Mouse (Mus musculus) neural tube, embryonic 15.5 days (tissue): ENCODE results near the gene Pacsin2. TPM values are rescaled to one million over a fixed set of nuclear protein-coding genes. Genes with fewer than 3 reads are reported as not detected.
A peak's percentile ranks its signal among the peaks of the same experiment; 100 is the strongest.

Experiments used
- ATAC-seq: fragments of 200-750 bp; cut with Nextera tagmentation; 2 replicates; pipeline ENCODE4 v1.8.0; 2017; ENCODE audit warnings: mild to moderate bottlenecking, moderate TSS enrichment, moderate library complexity; ENCODE audit not compliant: low FRiP score
- H3K27ac ChIP-seq: fragments of 300-500 bp; sonication (generic); replicated peaks from 2 replicates; pipeline ENCODE4 v1.5.1; 2015; ENCODE audit warnings: mild to moderate bottlenecking, inconsistent platforms
- H3K27me3 ChIP-seq: fragments of 300-500 bp; sonication (generic); replicated peaks from 2 replicates; pipeline ENCODE4 v1.6.1; 2015; ENCODE audit warnings: inconsistent platforms
- H3K36me3 ChIP-seq: fragments of 300-500 bp; sonication (generic); 2 replicates; pipeline ENCODE4 v1.6.1; 2015; ENCODE audit warnings: inconsistent platforms
- H3K4me1 ChIP-seq: fragments of 300-500 bp; sonication (generic); 2 replicates; pipeline ENCODE4 v1.6.1; 2015; ENCODE audit warnings: inconsistent platforms
- H3K4me2 ChIP-seq: fragments of 300-500 bp; sonication (generic); 2 replicates; pipeline ENCODE4 v1.6.1; 2015; ENCODE audit warnings: inconsistent platforms, mild to moderate bottlenecking, moderate library complexity
- H3K4me3 ChIP-seq: fragments of 300-500 bp; sonication (generic); replicated peaks from 2 replicates; pipeline ENCODE4 v1.5.1; 2015; ENCODE audit warnings: mild to moderate bottlenecking, inconsistent platforms
- H3K9ac ChIP-seq: fragments of 300-500 bp; sonication (generic); replicated peaks from 2 replicates; pipeline ENCODE4 v1.6.1; 2015; ENCODE audit warnings: mild to moderate bottlenecking, inconsistent platforms
- H3K9me3 ChIP-seq: fragments of 300-500 bp; sonication (generic); replicated peaks from 2 replicates; pipeline ENCODE4 v1.6.1; 2016; ENCODE audit warnings: inconsistent platforms
- WGBS: fragments of 180-500 bp; shearing (Covaris S2); methylation state at CpG from one replicate; pipeline ENCODE4 v1.1.7; 2015; ENCODE audit warnings: mixed read lengths; 5-methylcytosine and 5-hydroxymethylcytosine counted together
- polyA plus RNA-seq: library from polyadenylated mRNA; unstranded; fragments of >200 nt; fragmentation: Nextera tagmentation; extraction: Ambion mirVana; gene quantifications from 2 replicates; pipeline ENCODE4 v1.2.1, GENCODE M21; 2015

Gene Pacsin2
- polyA plus RNA-seq, 1 experiment from 2014 or later: 25.2 TPM

GRCm38 (mm10) chr15:83430419-83430818, 34.0 kb downstream of the Pacsin2 start:
- no peaks in the 10 kb centered on the region for H3K36me3 ChIP-seq
- no peaks in the 10 kb centered on the region for H3K27me3 ChIP-seq
- no peak overlapping the region for H3K4me2 ChIP-seq
- no peak overlapping the region for H3K4me3 ChIP-seq
- no peaks in the 10 kb centered on the region for H3K9me3 ChIP-seq
- H3K9ac ChIP-seq: no peak overlapping the region
- no peak overlapping the region for H3K27ac ChIP-seq
- ATAC-seq: no peak
- peaks cover 8% of the 10 kb centered on the region; the same call in 1 of the 2 replicates for H3K4me1 ChIP-seq
- 64% methylated on average over 7 of the region's 7 CpGs for WGBS

GRCm38 (mm10) chr15:83428586-83428985, 35.8 kb downstream of the Pacsin2 start:
- Histone ChIP-seq H3K27ac (no peak overlapping the region), H3K36me3 (no peaks in the 10 kb centered on the region), H3K27me3 (no peaks in the 10 kb centered on the region), H3K9me3 (no peaks in the 10 kb centered on the region), H3K9ac (no peak overlapping the region), H3K4me1 (peaks cover 8% of the 10 kb centered on the region; the same call in 1 of the 2 replicates), H3K4me3 (no peak overlapping the region), H3K4me2 (no peak overlapping the region)
- no peak for ATAC-seq
- WGBS: 90% methylated on average over 1 of the region's 1 CpGs

- Histone ChIP-seq H3K27me3 (no peaks in the 10 kb centered on the region), H3K4me1 (peaks cover 6% of the 10 kb centered on the region; the same call in 1 of the 2 replicates), H3K4me2 (no peak overlapping the region), H3K9ac (no peak overlapping the region), H3K9me3 (no peaks in the 10 kb centered on the region), H3K4me3 (no peak overlapping the region), H3K27ac (no peak overlapping the region), H3K36me3 (no peaks in the 10 kb centered on the region)
- WGBS: 85% methylated on average over 9 of the region's 9 CpGs
- ATAC-seq: no peak
These were observed 36.9 kb downstream of the Pacsin2 start for GRCm38 (mm10) chr15:83427294-83428163.

- Histone ChIP-seq H3K9ac (no peak overlapping the region), H3K9me3 (no peaks in the 10 kb centered on the region), H3K4me3 (no peak overlapping the region), H3K27me3 (no peaks in the 10 kb centered on the region), H3K36me3 (no peaks in the 10 kb centered on the region), H3K4me1 (peaks cover 5% of the 10 kb centered on the region; the same call in 1 of the 2 replicates), H3K27ac (peak overlapping the region; percentile 1; the same call in 1 of the 2 replicates), H3K4me2 (no peak overlapping the region)
- ATAC-seq: no peak
- 41% methylated on average over 5 of the region's 5 CpGs for WGBS
These were observed 38.6 kb downstream of the Pacsin2 start for GRCm38 (mm10) chr15:83425794-83426193.

GRCm38 (mm10) chr15:83425277-83425676, 39.1 kb downstream of the Pacsin2 start:
- no peak for ATAC-seq
- no peaks in the 10 kb centered on the region for H3K9me3 ChIP-seq
- no peak overlapping the region for H3K4me2 ChIP-seq
- H3K9ac ChIP-seq: no peak overlapping the region
- no peak overlapping the region for H3K4me3 ChIP-seq
- H3K4me1 ChIP-seq: peaks cover 5% of the 10 kb centered on the region; the same call in 1 of the 2 replicates
- WGBS: 72% methylated on average over 4 of the region's 4 CpGs
- no peaks in the 10 kb centered on the region for H3K36me3 ChIP-seq
- no peaks in the 10 kb centered on the region for H3K27me3 ChIP-seq
- no peak overlapping the region for H3K27ac ChIP-seq

- H3K27me3 ChIP-seq: no peaks in the 10 kb centered on the region
- peaks cover 5% of the 10 kb centered on the region; the same call in 1 of the 2 replicates for H3K4me1 ChIP-seq
- WGBS: 79% methylated on average over 5 of the region's 5 CpGs
- no peak overlapping the region for H3K27ac ChIP-seq
- ATAC-seq: no peak
- no peaks in the 10 kb centered on the region for H3K36me3 ChIP-seq
- H3K9ac ChIP-seq: no peak overlapping the region
- H3K4me3 ChIP-seq: no peak overlapping the region
- H3K9me3 ChIP-seq: no peaks in the 10 kb centered on the region
- H3K4me2 ChIP-seq: no peak overlapping the region
These were observed 40.6 kb downstream of the Pacsin2 start for GRCm38 (mm10) chr15:83423589-83424384.

GRCm38 (mm10) chr15:83422299-83422981, 42.0 kb downstream of the Pacsin2 start:
- ATAC-seq: no peak
- no peak overlapping the region for H3K27ac ChIP-seq
- no peak overlapping the region for H3K4me2 ChIP-seq
- no peaks in the 10 kb centered on the region for H3K27me3 ChIP-seq
- H3K36me3 ChIP-seq: no peaks in the 10 kb centered on the region
- no peak overlapping the region for H3K4me3 ChIP-seq
- WGBS: 91% methylated on average over 15 of the region's 15 CpGs
- no peaks in the 10 kb centered on the region for H3K9me3 ChIP-seq
- H3K4me1 ChIP-seq: peaks cover 6% of the 10 kb centered on the region; the same call in 1 of the 2 replicates
- no peak overlapping the region for H3K9ac ChIP-seq

GRCm38 (mm10) chr15:83419562-83419961, 44.8 kb downstream of the Pacsin2 start:
- Histone ChIP-seq H3K27me3 (no peaks in the 10 kb centered on the region), H3K4me1 (0 out of 2 replicates have a peak, but pooled peaks cover 5% of the 10 kb centered on the region), H3K9ac (no peak overlapping the region), H3K4me3 (no peak overlapping the region), H3K27ac (no peak overlapping the region), H3K36me3 (no peaks in the 10 kb centered on the region), H3K4me2 (no peak overlapping the region), H3K9me3 (no peaks in the 10 kb centered on the region)
- WGBS: 79% methylated on average over 2 of the region's 2 CpGs
- no peak for ATAC-seq

GRCm38 (mm10) chr15:83418685-83419084, 45.7 kb downstream of the Pacsin2 start:
- Histone ChIP-seq H3K9me3 (no peaks in the 10 kb centered on the region), H3K27ac (no peak overlapping the region), H3K4me3 (no peak overlapping the region), H3K27me3 (no peaks in the 10 kb centered on the region), H3K9ac (no peak overlapping the region), H3K4me1 (0 out of 2 replicates have a peak, but pooled peaks cover 5% of the 10 kb centered on the region), H3K4me2 (no peak overlapping the region), H3K36me3 (no peaks in the 10 kb centered on the region)
- ATAC-seq: no peak

GRCm38 (mm10) chr15:83417916-83418315, 46.5 kb downstream of the Pacsin2 start:
- no peaks in the 10 kb centered on the region for H3K36me3 ChIP-seq
- no peaks in the 10 kb centered on the region for H3K27me3 ChIP-seq
- ATAC-seq: no peak
- H3K4me2 ChIP-seq: no peak overlapping the region
- 94% methylated on average over 6 of the region's 6 CpGs for WGBS
- H3K9ac ChIP-seq: no peak overlapping the region
- no peak overlapping the region for H3K4me3 ChIP-seq
- no peak overlapping the region for H3K27ac ChIP-seq
- 0 out of 2 replicates have a peak, but pooled peaks cover 5% of the 10 kb centered on the region for H3K4me1 ChIP-seq
- no peaks in the 10 kb centered on the region for H3K9me3 ChIP-seq

GRCm38 (mm10) chr15:83417407-83417806, 47.0 kb downstream of the Pacsin2 start:
- H3K9ac ChIP-seq: no peak overlapping the region
- no peaks in the 10 kb centered on the region for H3K27me3 ChIP-seq
- no peaks in the 10 kb centered on the region for H3K36me3 ChIP-seq
- H3K4me3 ChIP-seq: no peak overlapping the region
- 78% methylated on average over 7 of the region's 7 CpGs for WGBS
- ATAC-seq: no peak
- no peak overlapping the region for H3K27ac ChIP-seq
- H3K9me3 ChIP-seq: no peaks in the 10 kb centered on the region
- no peak overlapping the region for H3K4me2 ChIP-seq
- H3K4me1 ChIP-seq: 0 out of 2 replicates have a peak, but pooled peaks cover 5% of the 10 kb centered on the region
